Comparison of ENCODE assay signal across 9 mouse cellular contexts in genomic region chr5:99613321-99614118, GRCm38 (mm10).
DNase-seq lines count a peak whose midpoint lies in the region; ATAC-seq and TF ChIP-seq lines count a peak whose summit lies in the region.
"Had no signal": no experiment of that assay in that cellular context is flagged by ENCODE, and none has a peak within 500 bp of the region (broad histone marks: within the 10 kb centered on the region; RNA-seq: fewer than 3 reads in every experiment).

No protein-coding gene starts in this region.

- peak; percentile 27 to 33 for DNase-seq in layer of hippocampus, postnatal 10 days (ENCODE audit: low spot score in 2 of 2)
- DNase-seq in layer of hippocampus, postnatal 25 days (ENCODE audit: extremely low spot score in 1 of 2, low spot score in 1 of 2), result no peak
- no peak for DNase-seq in urinary bladder, postnatal 10 days (ENCODE audit: low spot score)
- DNase-seq in lung, adult 18-20 months, result no peak

- H3K27ac ChIP-seq in embryonic facial prominence, embryonic 12.5 days, result no peak overlapping the region
- H3K27ac ChIP-seq in intestine, postnatal 0 days (ENCODE audit: low read depth, low read length), result no peak overlapping the region
- peak overlapping the region; percentile 72 for H3K27ac ChIP-seq in neural tube, embryonic 15.5 days (replicated peaks)
- H3K27ac ChIP-seq: macrophage had no signal

- H3K4me1 ChIP-seq in embryonic facial prominence, embryonic 12.5 days, result peaks cover 25% of the 10 kb centered on the region
- H3K4me1 ChIP-seq in intestine, postnatal 0 days (replicated peaks; ENCODE audit: control insufficient read depth, insufficient read depth, low read length), result no peaks in the 10 kb centered on the region
- peaks cover 18% of the 10 kb centered on the region for H3K4me1 ChIP-seq in neural tube, embryonic 15.5 days

- TF ChIP-seq CTCF in intestine, postnatal 0 days (IDR thresholded peaks at IDR 0.05; ENCODE audit: low read depth), result no peak

- peak overlapping the region; percentile 47 for H3K4me2 ChIP-seq in embryonic facial prominence, embryonic 12.5 days (replicated peaks)
- peak overlapping the region; percentile 40 for H3K4me2 ChIP-seq in intestine, postnatal 0 days (replicated peaks; ENCODE audit: low read depth)
- H3K4me2 ChIP-seq in neural tube, embryonic 15.5 days, result peak overlapping the region; percentile 55

- H3K9me3 ChIP-seq in embryonic facial prominence, embryonic 12.5 days, result no peaks in the 10 kb centered on the region
- no peaks in the 10 kb centered on the region for H3K9me3 ChIP-seq in intestine, postnatal 0 days (ENCODE audit: control insufficient read depth)
- no peaks in the 10 kb centered on the region for H3K9me3 ChIP-seq in neural tube, embryonic 15.5 days (replicated peaks)

- peaks cover 22% of the 10 kb centered on the region for H3K27me3 ChIP-seq in embryonic facial prominence, embryonic 12.5 days
- no peaks in the 10 kb centered on the region for H3K27me3 ChIP-seq in intestine, postnatal 0 days (replicated peaks; ENCODE audit: control insufficient read depth, insufficient read depth, low read length)
- no peaks in the 10 kb centered on the region for H3K27me3 ChIP-seq in neural tube, embryonic 15.5 days (replicated peaks)

- ATAC-seq in embryonic facial prominence, embryonic 12.5 days (ENCODE audit: insufficient number of reproducible peaks, insufficient read depth, low FRiP score, low TSS enrichment), result peak; percentile 65
- ATAC-seq in intestine, postnatal 0 days, result no peak
- ATAC-seq in neural tube, embryonic 15.5 days (ENCODE audit: low FRiP score), result peak; percentile 72
- no peak for ATAC-seq in monocyte, adult 5-6 weeks (replicated peaks; ENCODE audit: insufficient number of reproducible peaks, low FRiP score, low TSS enrichment, poor library complexity, severe bottlenecking)

- H3K36me3 ChIP-seq in embryonic facial prominence, embryonic 12.5 days, result no peaks in the 10 kb centered on the region
- H3K36me3 ChIP-seq in intestine, postnatal 0 days (ENCODE audit: control insufficient read depth, insufficient read depth), result no peaks in the 10 kb centered on the region
- H3K36me3 ChIP-seq in neural tube, embryonic 15.5 days, result no peaks in the 10 kb centered on the region

- peak overlapping the region; percentile 10; the same call in 1 of the 2 replicates for H3K4me3 ChIP-seq in embryonic facial prominence, embryonic 12.5 days
- no peak overlapping the region for H3K4me3 ChIP-seq in intestine, postnatal 0 days (ENCODE audit: low read depth, low read length)
- peak overlapping the region; percentile 23 for H3K4me3 ChIP-seq in neural tube, embryonic 15.5 days (replicated peaks)

- H3K9ac ChIP-seq in embryonic facial prominence, embryonic 12.5 days, result 0 out of 2 replicates have a peak overlapping the region, but pooled peaks have one; percentile 0
- no peak overlapping the region for H3K9ac ChIP-seq in intestine, postnatal 0 days (ENCODE audit: low read depth, low read length)
- peak overlapping the region; percentile 32; the same call in 1 of the 2 replicates for H3K9ac ChIP-seq in neural tube, embryonic 15.5 days (replicated peaks)

- 1% methylated on average over 24 of the region's 24 CpGs for WGBS in embryonic facial prominence, embryonic 12.5 days
- 6% methylated on average over 24 of the region's 24 CpGs for WGBS in intestine, postnatal 0 days
- 3% methylated on average over 24 of the region's 24 CpGs for WGBS in neural tube, embryonic 15.5 days

Comparison
In these comparisons a context has a peak if more than half of its experiments do, and no peak if none do; other contexts are left out.
1. DNase-seq: peak in layer of hippocampus, postnatal 10 days (2 of 2); none in layer of hippocampus, postnatal 25 days (0 of 2), urinary bladder, postnatal 10 days (single experiment) and lung, adult 18-20 months (0 of 2).
2. ATAC-seq: peak in embryonic facial prominence, embryonic 12.5 days (single experiment) and neural tube, embryonic 15.5 days (single experiment); none in intestine, postnatal 0 days (single experiment) and monocyte, adult 5-6 weeks (single experiment).
3. Peak in every context shown above with its lines, with median percentiles within 50 percentile points of each other: H3K4me2 ChIP-seq.